Mouse (Mus musculus) cerebellum, postnatal 10 days (tissue): ENCODE data around the gene Gng10.
A peak's percentile ranks its signal among the peaks of the same experiment; 100 is the strongest.

Experiments used
- DNase-seq, 2 experiments: peaks; one replicate each; pipeline ENCODE4 v3.0.0; 2021; ENCODE audit warnings: mixed read lengths in 2 of 2

Gng10 gene

DNA sequence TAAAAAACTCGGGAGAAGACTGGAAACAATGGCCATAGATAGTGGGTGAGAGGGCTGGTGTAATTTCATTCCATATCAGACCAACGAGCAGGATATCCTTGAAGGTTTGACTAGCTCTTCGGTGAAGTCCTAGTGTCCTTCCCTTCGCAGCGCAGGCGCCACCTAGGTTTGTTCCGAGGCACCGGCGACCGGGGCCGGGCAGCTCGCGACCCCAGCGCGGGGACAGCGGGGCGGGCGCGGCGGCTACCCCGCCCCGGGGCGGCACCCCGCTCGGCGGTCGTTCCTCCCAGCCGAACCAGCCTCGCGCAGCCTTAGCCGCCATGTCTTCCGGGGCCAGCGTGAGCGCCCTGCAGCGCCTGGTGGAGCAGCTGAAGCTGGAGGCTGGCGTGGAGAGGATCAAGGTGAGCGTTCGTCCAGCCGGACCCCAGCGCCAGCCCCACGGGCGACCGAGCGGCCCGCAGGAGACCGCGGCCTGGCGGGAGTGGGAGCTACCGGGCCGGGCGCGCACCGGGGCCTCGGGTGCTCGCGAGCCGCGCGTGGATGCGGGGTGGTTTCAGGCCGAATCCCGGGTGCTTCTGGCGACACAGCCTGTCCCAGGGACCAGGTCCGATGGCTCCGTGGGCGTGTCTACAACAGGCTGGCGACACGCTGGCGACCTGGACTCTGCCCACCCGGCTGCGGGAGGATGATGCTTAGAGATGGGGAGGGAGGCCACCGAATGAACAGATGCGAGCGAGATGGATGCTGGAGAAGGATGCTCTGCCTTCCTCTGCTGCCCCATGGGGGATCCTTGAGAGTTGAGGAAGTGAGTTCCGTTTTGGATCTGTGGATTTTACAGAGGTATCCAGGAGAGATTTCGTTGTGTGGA, at the start of gene Gng10:
Gene Gng10, plus strand, starts transcription at position 171 of the 868 bp plus-strand sequence.
- DNase-seq = peak; percentile 84 to 86

DNA sequence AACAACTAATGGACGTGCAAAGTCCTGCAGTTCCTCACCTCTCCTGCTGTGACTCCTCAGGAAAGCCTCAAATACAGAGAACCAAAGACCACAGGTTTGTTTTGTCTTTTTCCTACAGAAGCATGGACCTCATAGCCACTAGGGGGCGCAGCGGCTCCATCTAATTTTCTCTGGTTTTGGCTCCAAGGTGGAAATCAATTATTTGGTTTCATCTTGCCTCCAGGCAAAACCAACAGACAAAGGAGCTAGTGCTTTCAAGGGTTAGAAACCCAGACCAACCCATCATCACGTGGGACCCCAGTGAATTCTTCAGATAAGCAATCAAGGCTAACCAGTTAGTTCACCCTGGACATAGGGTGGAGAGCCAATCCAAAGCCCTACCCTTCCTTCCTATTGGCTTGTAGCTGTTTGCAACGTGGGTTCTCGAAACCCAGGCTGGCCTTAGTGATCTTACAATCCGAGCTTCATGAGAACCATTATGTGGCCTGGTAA, 49.7 kb upstream of the Gng10 start:
- peak; percentile 88 to 89 for DNase-seq

DNA sequence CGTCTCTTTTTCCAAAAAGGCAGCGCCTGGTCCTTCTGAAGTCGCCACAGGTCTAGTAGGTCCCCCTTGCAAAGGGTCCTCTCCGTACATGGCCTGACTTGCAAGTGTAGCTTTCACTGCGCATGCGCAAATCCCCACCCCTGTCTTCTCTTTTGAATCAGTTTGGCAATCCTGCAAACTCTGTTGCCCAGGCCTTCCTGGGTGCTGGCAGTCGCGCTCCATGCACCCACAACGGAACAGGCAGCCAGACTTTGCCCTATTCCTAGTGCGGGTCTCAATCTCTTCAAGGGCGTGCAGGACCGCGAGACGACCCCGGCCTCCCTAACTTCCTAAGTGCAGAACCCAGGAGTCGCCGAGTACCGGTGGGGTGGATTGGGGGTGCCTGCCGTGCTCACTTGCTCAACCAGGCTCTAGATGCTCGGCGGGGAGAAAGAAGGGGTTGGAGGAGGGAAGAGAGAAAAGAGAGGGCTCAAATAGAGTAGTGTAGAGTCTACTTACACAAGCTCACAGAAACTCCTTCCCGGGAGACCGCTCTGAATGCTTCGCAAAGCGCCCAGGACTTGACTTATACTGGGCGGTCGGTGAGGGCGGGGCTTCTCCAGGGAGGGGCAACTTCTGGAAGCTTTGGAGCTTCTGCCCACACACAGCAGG, 48.2 kb upstream of the Gng10 start, which contains the start of gene Ptgr1:
Gene Ptgr1, minus strand, starts transcription at position 580 of the 651 bp plus-strand sequence.
- DNase-seq = peak; percentile 85 to 91

DNA sequence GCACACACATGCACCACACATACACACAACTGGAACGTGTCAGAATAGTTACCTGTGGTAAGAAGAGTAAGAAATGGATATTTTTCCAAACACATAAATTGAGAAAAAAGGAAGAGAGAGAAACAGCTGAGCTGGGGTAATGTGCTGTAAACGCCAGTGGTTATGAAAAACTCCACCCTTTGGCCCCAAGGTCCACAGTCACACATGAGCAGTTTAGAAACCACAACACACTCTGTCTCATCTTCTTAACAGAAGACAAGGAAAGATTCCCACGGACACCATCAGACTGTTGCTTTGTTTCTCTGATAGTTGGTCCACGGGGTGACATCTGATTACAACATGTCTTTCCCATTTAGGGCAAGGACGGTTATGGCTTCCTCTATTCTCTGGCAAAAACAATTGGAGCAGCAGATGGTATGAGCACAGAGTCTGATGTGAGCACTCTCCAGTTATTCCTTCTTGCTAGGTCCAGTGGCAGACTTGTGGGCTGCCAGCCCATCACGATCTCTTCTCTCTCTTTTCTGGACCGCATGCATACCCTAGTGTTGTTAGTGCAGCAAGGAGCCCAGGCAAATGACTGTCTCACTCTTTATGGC, 45.5 kb upstream of the Gng10 start:
- peak in 1 of 2 experiments; percentile 23 for DNase-seq

DNA sequence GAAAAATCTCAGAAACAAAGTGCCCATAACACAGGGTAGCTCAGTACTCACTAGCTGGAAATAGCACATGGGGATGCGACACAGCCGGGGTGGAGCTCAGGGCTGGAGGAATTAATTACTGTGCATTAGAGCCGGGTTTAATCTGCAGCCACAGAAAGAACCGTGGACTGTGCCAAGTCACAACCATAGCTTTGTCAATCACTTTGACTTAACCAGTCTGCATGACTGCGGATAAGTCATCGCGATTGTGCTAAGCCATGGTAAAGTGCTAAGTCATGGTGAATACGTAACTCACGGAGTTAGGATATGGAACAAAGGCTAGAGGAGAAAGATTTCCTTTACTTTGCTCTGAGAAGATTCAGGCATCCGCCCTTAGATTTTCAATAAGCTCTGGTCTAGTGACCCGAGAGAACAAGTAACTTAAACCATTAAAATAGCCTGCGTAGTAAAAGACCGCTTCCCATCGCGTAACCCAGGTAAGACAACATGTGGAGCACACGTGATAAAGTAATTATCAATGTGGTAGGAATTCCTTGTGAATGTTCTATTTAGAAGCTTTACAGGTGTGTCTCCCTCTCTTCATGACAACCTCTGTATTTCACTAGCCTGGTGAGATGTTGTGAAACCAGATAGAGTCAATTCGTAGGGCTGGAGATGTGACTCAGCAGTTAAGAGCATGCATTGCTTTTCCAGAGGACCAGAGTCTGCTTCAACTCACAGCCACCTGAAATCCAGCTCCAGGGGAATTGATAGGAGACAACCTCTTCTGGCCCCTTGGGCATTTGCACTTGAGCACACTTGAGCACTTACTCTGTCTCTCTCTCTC, 44.1 kb upstream of the Gng10 start:
- DNase-seq = no peak

DNA sequence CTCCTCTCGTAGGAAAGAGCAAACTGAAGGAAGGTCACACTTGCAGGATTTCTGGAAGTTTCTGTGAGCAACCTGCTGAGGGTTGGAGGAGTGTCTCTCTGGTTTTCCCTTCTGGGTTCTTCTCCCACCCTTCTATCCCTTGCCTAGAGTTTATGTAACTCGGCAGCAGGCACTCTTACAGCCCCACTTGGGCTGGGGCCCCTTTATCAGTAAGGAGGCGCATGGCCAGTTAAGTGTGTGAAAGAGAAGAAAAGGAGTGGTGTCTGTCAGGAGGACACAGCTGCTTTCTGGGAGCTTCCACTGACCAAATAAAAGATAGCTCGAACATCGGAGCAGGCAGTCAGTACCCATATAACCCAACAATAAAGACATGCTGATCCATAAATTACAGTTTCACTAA, 42.7 kb upstream of the Gng10 start:
- no peak for DNase-seq

DNA sequence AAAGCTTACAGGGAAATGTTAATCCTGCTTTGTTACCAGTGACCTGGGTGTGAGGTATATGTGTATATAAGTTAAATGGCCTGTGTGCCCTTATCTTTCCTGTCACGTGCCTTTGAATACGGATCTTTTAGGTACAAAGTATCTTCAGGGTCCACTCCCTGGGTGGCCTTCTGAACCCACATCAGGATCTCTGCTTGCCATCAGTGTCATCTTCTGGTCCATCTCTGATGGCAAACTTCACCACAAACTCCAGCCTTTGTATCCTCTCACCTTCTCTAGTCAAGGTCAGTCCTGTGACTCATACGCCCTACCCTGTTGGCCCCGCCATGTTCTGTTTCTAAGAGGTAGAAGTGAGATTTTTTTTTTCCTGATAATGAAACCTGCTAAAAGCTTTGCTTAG, 40.1 kb upstream of the Gng10 start, which contains the start of gene Dnajc25:
Gene Dnajc25, plus strand, starts transcription at position 301 of the 400 bp plus-strand sequence.
- no peak for DNase-seq

DNA sequence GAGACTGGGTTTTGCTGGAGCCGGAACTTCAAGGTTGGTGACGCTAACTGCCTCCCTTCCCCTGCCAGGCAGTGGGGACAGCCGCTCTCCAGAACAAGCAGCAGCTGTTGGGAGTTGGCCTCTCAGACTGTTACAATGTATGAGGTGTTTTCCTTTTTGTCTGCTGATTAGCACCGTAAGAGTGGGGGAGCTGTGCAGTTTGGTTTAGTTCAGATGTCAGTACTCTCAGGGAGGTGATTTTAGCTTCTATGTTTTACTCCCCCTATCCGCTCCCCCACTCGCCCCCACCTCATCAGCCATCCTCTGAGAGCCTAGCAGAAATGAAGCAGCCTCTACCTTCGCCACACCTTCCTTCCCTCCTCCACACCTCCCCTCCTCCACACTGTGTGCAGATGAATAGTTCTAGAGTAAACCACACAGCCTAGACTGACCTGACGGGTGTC, 39.6 kb upstream of the Gng10 start:
- no peak for DNase-seq

DNA sequence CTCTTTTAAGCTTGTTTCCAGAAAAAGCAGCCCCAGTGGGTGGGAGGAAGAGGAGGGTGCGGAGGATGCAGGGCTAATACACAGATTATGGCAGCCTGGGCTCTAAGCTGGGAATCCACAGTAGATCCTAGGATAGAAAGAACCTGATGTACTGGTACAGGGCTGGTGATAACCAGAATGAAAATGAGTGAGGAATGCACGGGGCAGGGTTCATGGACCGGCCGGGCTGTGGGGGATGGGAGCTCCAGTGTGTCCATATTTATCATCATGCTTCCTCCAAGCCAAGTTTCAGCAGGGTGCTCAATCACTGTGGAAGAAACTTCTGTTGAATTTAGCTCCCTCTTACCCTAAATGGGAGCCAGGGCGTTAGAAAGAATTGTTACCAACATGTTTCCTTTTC, 37.8 kb upstream of the Gng10 start:
- peak in 1 of 2 experiments; percentile 40 for DNase-seq

DNA sequence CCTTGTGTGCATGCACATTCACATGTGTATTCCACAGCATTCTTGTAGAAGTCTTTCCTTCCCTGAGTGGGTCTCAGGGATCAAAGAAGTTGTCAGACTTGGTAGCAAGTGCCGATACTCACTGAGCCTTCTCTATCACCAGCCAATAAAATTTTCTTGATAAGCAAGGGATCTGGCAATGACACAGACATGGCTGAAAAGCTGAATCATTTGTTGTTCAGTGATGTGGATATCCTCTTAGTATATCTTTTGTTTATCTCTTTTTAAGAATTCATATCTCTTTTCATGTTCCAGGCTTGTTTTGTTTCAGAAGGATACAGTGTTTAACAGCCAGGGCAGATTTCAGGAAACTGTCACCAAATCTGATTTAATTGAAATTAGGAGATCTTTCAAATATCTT, 36.2 kb upstream of the Gng10 start:
- DNase-seq = no peak

DNA sequence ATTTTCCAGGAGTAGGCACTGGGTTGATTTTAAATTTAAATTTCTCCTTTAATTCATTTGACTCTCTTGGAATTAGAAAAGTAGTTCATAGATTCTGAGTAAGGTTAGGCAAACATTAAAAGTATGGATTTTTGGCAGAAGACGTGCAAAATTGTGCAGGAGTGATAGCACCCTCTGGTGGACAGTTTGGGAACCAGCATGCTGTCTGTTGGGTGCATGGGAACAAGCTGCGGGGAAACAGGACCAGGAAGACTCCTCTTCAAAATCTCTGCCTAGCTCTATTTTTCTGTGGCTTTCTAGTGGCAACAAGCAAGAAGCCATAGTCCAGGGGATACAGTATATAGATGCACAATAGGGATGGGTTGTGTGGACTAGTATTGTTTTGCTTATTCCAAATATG, 35.2 kb upstream of the Gng10 start:
- peak; percentile 84 to 89 for DNase-seq

DNA sequence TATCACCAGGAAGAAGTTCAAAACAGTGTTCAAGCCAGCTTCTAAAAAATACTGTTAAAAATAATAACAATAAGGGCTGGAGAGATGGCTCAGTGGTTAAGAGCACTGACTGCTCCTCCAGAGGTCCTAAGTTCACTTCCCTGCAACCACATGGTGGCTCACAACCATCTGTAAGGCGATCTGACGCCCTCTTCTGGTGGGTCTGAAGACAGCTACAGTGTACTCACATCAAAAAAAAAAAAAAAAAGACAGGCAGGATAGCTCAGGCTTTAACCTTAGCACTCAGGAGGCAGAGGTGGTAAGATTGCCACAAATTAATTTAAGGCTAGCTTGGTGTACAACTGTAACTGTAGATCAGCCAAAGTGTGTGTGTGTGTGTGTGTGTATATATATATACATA, 34.3 kb upstream of the Gng10 start:
- peak; percentile 42 to 48 for DNase-seq

DNA sequence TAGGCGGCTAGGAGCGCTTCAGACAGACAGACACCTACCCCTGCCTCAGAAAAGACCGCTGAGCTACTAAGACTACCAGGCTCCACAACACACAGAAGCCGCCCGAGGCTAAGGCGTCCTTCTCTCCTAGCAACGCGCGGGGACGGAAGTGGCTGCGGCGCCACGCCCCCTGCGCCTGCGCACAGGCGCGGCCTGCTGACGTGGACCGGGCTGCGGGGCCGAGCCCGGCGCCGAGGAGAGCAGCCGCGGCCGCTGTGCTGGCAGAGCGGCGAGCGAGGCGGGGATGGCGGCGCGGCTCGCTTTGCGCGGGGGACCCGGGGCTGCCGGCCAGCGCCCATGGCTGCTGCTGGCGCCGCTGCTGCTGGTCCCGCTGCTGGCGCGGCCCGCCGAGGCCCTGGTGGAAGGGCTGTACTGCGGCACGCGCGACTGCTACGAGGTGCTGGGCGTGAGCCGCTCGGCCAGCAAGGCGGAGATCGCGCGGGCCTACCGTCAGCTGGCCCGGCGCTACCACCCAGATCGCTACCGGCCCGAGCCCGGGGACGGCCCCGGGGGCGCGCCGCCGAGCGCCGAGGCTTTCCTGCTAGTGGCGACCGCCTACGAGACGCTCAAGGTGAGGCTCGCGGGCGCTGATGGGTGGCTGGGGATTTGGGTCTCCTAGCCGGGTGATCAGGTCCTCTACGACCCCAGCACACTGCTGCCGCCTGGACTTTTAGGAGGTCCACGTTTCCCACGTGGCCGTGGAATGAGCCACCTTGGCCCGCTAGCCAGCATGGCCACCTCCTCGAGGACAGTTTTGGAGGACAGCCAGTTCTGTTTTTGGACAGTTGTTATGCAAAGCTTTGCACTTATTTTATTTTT, 31.7 kb upstream of the Gng10 start, which contains the start of gene Gm20503:
Gene Gm20503, plus strand, starts transcription at position 263 of the 858 bp plus-strand sequence.
- DNase-seq = peak; percentile 93 to 96

DNA sequence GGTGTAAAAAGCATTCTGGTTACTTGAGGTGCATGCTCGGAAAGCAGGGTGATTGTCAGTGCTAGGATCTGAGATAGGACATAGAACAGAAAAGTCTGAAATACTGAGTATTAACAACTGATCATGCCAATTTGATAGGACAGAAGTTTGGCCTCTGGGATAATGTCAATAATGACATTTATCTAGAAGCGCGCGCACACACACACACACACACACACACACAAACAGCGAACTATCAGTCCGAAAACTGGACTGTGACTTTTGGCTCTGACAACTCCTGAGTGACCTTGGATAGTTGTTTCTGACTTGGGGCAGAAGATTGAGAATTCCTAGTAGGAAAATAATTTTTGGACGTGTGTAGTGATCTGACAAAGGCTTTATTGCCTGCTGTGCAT, 31.1 kb upstream of the Gng10 start:
- DNase-seq = no peak

DNA sequence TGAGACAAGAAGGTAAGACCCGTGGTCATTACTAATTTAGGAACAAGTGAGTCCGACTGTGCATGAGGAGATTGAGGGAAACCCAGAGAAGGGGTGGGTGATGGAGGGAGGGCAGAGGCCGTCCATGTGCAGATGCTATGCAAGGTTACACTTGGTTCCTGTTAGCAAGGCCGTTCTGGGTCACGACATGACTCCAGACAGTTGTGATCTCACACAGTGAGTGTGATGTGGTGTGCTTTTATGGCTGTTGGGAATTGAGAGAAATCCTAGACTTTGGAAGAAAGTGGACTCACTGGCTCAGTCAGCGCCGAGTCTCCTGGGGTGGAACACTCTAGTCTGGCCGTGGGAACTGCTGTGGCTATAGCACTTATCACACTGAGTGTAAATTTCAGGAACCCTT, 28.7 kb upstream of the Gng10 start:
- no peak for DNase-seq

DNA sequence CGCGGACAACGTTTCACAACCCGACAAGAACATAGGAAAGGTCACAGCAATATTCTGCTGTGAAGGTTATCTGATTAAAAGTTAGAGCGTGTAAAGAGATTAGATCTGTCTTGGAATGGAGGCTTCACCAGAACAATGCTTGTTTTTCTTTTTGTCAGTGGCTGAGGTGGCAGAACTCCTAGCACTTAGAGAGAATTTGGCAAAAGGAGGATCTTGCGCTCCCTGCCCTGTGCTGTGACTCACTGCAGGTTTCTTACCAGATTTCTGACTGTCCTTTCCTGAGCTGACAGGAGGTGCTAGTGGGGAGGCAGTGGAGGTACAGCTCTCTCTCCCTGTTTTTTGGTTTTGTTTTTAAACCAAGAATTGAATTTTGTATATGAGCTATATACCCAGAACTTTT, 27.9 kb upstream of the Gng10 start:
- no peak for DNase-seq

DNA sequence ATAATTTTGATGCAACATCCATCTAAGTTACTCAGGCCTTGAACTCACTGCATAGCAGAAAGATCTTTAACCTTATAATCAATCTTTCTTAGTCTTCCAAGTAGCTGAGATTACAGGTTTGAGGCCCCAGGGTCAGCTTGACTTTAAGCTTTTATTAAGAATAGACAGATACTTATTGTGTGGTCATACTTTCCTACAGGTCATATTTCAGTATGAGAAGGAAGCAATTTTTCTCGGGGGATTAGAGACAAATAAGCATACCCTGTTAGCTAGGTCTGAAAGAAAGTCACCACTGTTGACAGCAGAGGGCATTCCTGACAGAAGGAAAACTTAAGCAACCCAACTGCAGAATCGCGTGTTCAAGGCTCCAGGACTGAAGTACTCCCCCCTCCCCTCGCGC, 26.9 kb upstream of the Gng10 start:
- DNase-seq = no peak

DNA sequence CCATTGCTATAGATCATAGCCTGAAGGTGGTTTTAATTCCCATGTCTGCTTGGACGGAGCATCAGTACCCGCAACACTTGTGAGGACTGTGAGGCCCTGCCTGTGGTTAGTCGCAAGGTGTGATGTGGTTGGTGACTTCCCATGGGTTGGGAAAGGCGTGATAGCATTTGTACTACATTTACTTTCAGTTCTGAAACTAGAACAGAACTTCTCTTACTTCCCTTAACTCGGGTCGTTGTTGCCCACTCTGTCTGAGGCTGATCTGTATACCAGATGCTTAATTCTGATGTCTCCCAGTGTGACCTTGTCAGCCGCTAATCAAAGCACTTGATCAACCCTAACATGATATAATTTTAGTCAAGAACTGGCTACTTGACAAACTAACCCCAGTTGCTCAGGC, 25.7 kb upstream of the Gng10 start:
- no peak for DNase-seq

DNA sequence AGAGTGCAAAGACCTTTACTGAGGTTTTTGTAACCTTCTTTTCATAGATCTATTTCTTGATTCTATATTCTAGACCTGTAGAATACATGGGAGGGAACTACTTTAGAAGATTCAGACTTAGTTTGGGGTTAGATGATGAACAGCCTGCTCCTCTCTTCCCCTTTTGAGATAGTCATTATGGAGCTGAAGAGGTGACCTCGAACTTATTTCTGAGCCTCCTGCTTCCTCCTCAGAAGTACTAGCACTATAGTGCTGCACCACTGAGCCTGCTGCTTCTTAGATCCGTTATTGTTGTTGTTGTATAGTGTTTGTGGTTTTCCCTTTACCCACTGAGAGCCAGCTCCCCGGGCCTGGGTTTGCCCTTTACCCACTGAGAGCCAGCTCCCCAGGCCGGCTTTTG, 25.2 kb upstream of the Gng10 start:
- no peak for DNase-seq

DNA sequence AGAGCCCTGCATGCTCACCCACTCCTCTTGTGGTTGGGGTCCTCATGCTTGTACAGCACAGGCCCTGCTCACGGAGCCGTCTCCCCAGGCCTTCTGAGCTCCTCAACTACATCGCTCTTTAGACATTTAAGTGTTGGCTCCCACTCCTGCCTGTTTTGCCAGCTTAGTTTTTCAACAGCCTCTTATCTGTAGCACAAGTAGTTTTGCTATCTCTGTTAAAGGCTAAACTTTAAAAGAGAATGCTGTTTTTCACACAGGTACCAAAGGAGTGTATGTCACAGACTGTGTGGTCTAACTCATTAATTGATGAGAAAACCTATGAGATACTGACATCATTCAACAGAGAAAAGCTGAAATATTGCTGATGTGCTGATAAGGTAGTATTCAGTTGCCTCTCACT, 23.4 kb upstream of the Gng10 start:
- no peak for DNase-seq

DNA sequence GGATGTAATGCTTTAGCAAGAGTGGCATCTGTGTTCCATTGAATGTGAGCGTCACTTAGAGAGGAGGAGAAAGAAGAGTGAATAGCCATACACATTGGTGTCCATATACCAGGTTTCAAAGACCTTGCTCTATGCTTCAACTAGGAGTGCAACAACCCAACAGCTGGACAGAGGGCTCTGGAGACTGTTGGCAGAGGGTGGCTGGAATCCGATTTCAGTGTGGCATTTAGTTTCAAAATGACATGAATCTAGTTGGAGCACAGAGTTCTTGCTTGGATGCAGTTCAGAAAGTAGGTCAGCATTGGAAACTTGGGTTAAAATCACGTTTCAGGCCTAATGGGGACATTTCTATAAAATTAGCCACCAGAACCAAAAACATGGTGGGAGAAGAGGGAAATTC, 19.7 kb upstream of the Gng10 start:
- no peak for DNase-seq
